Mouse (Mus musculus) right cerebral cortex, adult 2 months (tissue): ENCODE data around the gene Zbtb32.

Source experiments
- DNase-seq, 2 experiments: peaks; one replicate each; pipeline ENCODE4 v3.0.0; 2021 to 2022; ENCODE audit warnings: low spot score in 2 of 2

Zbtb32 gene

GRCm38 (mm10) chr7:30598786-30599185 lies at the start of gene Zbtb32:
Zbtb32 (minus strand) TSS chr7:30598909.
- no peak for DNase-seq

- no peak for DNase-seq
These were observed 40.4 kb upstream of the Zbtb32 start for GRCm38 (mm10) chr7:30639083-30639482.

- DNase-seq, result no peak
These were observed 37.7 kb upstream of the Zbtb32 start for GRCm38 (mm10) chr7:30636395-30636794.

GRCm38 (mm10) chr7:30635752-30636151 lies 37.0 kb upstream of the Zbtb32 start, which contains the start of gene Etv2:
Etv2 (minus strand) TSS chr7:30635852.
- no peak for DNase-seq

GRCm38 (mm10) chr7:30634621-30635020 lies 35.9 kb upstream of the Zbtb32 start:
- no peak for DNase-seq

- no peak for DNase-seq
These were observed 35.2 kb upstream of the Zbtb32 start for GRCm38 (mm10) chr7:30633762-30634412.

- DNase-seq, result no peak
These were observed 30.3 kb upstream of the Zbtb32 start for GRCm38 (mm10) chr7:30629013-30629412.

GRCm38 (mm10) chr7:30626647-30627046 lies 27.9 kb upstream of the Zbtb32 start:
- no peak for DNase-seq

- DNase-seq, result peak; percentile 82
These were observed 27.0 kb upstream of the Zbtb32 start, which contains the start of gene Cox6b1 for GRCm38 (mm10) chr7:30625530-30626384. Cox6b1 (minus strand) TSS chr7:30626151.

GRCm38 (mm10) chr7:30619202-30619601 lies 20.5 kb upstream of the Zbtb32 start:
- DNase-seq, result no peak

- no peak for DNase-seq
These were observed 19.9 kb upstream of the Zbtb32 start for GRCm38 (mm10) chr7:30618658-30619057.

GRCm38 (mm10) chr7:30615049-30615760 lies 16.5 kb upstream of the Zbtb32 start:
- no peak for DNase-seq

- DNase-seq, result no peak
These were observed 15.7 kb upstream of the Zbtb32 start for GRCm38 (mm10) chr7:30614454-30614853.

- peak; percentile 24 to 34 for DNase-seq
These were observed 14.9 kb upstream of the Zbtb32 start for GRCm38 (mm10) chr7:30613529-30614112.

GRCm38 (mm10) chr7:30612654-30613402 lies 14.1 kb upstream of the Zbtb32 start, which contains the start of gene Upk1a:
Upk1a (minus strand) TSS chr7:30612847.
- DNase-seq, result no peak

GRCm38 (mm10) chr7:30610043-30610442 lies 11.3 kb upstream of the Zbtb32 start:
- DNase-seq, result no peak

GRCm38 (mm10) chr7:30608476-30608875 lies 9.8 kb upstream of the Zbtb32 start:
- no peak for DNase-seq

- peak in 1 of 2 experiments; percentile 34 for DNase-seq
These were observed 9.1 kb upstream of the Zbtb32 start for GRCm38 (mm10) chr7:30607706-30608309.

- no peak for DNase-seq
These were observed 6.2 kb upstream of the Zbtb32 start for GRCm38 (mm10) chr7:30604944-30605343.

GRCm38 (mm10) chr7:30604424-30604823 lies 5.7 kb upstream of the Zbtb32 start:
- no peak for DNase-seq

- DNase-seq, result no peak
These were observed 3.9 kb upstream of the Zbtb32 start for GRCm38 (mm10) chr7:30602583-30602982.
